Mouse (Mus musculus) ES-Bruce4 (cell line): ENCODE measurements around the gene Scgb2a2.

ENCODE experiments used
- CTCF ChIP-seq: IDR thresholded peaks from one replicate; pipeline ENCODE4 v1.8.1; 2011; ENCODE audit warnings: low read depth, low read length
- EP300 ChIP-seq: IDR thresholded peaks from 2 replicates; pipeline ENCODE4 v1.6.1; 2011; ENCODE audit warnings: low read depth, low read length; ENCODE audit not compliant: insufficient read depth
- POLR2A ChIP-seq: IDR thresholded peaks from one replicate; pipeline ENCODE4 v1.8.1; 2011; ENCODE audit warnings: low read length; ENCODE audit not compliant: insufficient read depth

DNA sequence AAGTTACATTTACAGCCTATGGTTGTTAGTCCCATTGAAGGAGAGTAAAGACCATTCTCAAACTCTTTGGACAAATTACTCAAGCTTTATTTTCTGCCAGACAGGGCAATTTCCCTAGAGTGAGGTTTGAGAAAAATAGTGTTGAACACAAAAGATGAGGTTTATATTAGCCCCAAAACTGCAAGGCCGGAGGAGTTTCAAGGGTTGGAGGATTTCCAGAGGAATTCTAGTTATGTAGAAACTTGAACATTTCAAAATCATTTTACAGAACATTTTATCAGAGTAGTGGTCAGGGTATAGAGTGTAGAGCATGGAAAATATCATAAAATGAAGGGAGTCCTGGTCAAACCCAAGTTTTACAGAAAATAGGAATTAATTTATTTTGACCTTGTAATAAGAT lies 17.5 kb downstream of the Scgb2a2 start:
- TF ChIP-seq CTCF, result no peak
- TF ChIP-seq POLR2A, result no peak
- no peak for TF ChIP-seq EP300
